Mouse (Mus musculus) stomach, postnatal 0 days (tissue): ENCODE data around the gene Lsm5.

Experiments used
- CTCF ChIP-seq: IDR thresholded peaks from 2 replicates; pipeline ENCODE4 v1.5.1; 2016; ENCODE audit warnings: antibody characterized with exemption, low read depth, mild to moderate bottlenecking, moderate library complexity
- EP300 ChIP-seq: optimal IDR thresholded peaks from 2 replicates; pipeline ENCODE3; 2016; ENCODE audit warnings: antibody characterized with exemption

GRCm38 (mm10) chr6:56655393-56655792 is 49.1 kb downstream of the Lsm5 start:
- TF ChIP-seq EP300 (no peak), CTCF (no peak)
